Mouse (Mus musculus) left cerebral cortex, postnatal 10 days (tissue): ENCODE results near the gene Arid3a. TPM values are rescaled to one million over a fixed set of nuclear protein-coding genes. Genes with fewer than 3 reads are reported as not detected.

Source experiments
- DNase-seq, 2 experiments: peaks; one replicate each; pipeline ENCODE4 v3.0.0; 2021 to 2022; ENCODE audit warnings: low spot score in 2 of 2, mixed read lengths in 1 of 2; ENCODE audit errors: extremely low spot score in 1 of 2
- intact Hi-C: fragments of 180-260 bp; cut with DNase I; formaldehyde crosslinking; loops from one replicate; pipeline ENCODE4 v1.15.1; 2025
- total RNA-seq, 2 experiments: library from RNA; stranded (reverse); gene quantifications; 2 replicates each; pipeline ENCODE4 v1.2.3; 2021

The Arid3a gene
- total RNA-seq, 2 experiments from 2014 or later = 6.0 to 7.1 TPM

- intact Hi-C loops = loop anchor here (5.0 to 10.0 kb wide), 3 partner anchors 52 to 260 kb away; partner anchors contain the start of genes Ndufs7, Polr2e and Stk11
- DNase-seq = peak; percentile 97 to 98
Measured at GRCm38 (mm10) chr10:79984871-79985270, 58.0 kb downstream of the Arid3a start.

GRCm38 (mm10) chr10:79985334-79986231, 58.7 kb downstream of the Arid3a start:
- intact Hi-C loops = loop anchor here (5.0 to 10.0 kb wide), 3 partner anchors 52 to 259 kb away; partner anchors contain the start of genes Ndufs7, Polr2e and Stk11
- peak; percentile 52 to 81 for DNase-seq

- no peak for DNase-seq
- intact Hi-C loops = loop anchor here (5.0 to 10.0 kb wide), 3 partner anchors 51 to 258 kb away; partner anchors contain the start of genes Ndufs7, Polr2e and Stk11
Measured at GRCm38 (mm10) chr10:79986232-79986878, 59.5 kb downstream of the Arid3a start.

- DNase-seq = peak; percentile 54 to 90
- intact Hi-C loops = loop anchor here (5.0 to 10.0 kb wide), 3 partner anchors 50 to 258 kb away; partner anchors contain the start of genes Ndufs7, Polr2e and Stk11
Measured at GRCm38 (mm10) chr10:79986963-79987362, 60.1 kb downstream of the Arid3a start.

- DNase-seq = no peak
- intact Hi-C loops = loop anchor here (5.0 to 10.0 kb wide), 3 partner anchors 49 to 257 kb away; partner anchors contain the start of genes Ndufs7, Polr2e and Stk11
Measured at GRCm38 (mm10) chr10:79987771-79988505, 61.1 kb downstream of the Arid3a start.

GRCm38 (mm10) chr10:79988506-79989271, 61.8 kb downstream of the Arid3a start, which contains the start of gene Cnn2:
Gene Cnn2 (plus strand): TSS chr10:79988584.
- intact Hi-C loops = loop anchor here (5.0 to 10.0 kb wide), 3 partner anchors 49 to 256 kb away; partner anchors contain the start of genes Ndufs7, Polr2e and Stk11
- peak in 1 of 2 experiments; percentile 80 for DNase-seq

GRCm38 (mm10) chr10:79989272-79989786, 62.5 kb downstream of the Arid3a start:
- intact Hi-C loops = loop anchor here (5.0 to 10.0 kb wide), 3 partner anchors 48 to 255 kb away; partner anchors contain the start of genes Ndufs7, Polr2e and Stk11
- DNase-seq = no peak

GRCm38 (mm10) chr10:79989870-79990269, 63.0 kb downstream of the Arid3a start:
- intact Hi-C loops = loop anchor here (5.0 to 10.0 kb wide), 3 partner anchors 47 to 255 kb away; partner anchors contain the start of genes Ndufs7, Polr2e and Stk11
- DNase-seq = peak in 1 of 2 experiments; percentile 77

GRCm38 (mm10) chr10:79991099-79991498, 64.3 kb downstream of the Arid3a start:
- intact Hi-C loops = no loop called here

GRCm38 (mm10) chr10:79991548-79991947, 64.7 kb downstream of the Arid3a start:
- intact Hi-C loops = no loop called here
- no peak for DNase-seq

More at GRCm38 (mm10) chr10:79991099-79991498, 64.3 kb downstream of the Arid3a start:
- DNase-seq = no peak

GRCm38 (mm10) chr10:79994397-79995115, 67.7 kb downstream of the Arid3a start:
- DNase-seq = peak in 1 of 2 experiments; percentile 71
- intact Hi-C loops = no loop called here

GRCm38 (mm10) chr10:79995636-79996035, 68.8 kb downstream of the Arid3a start:
- DNase-seq = no peak
- intact Hi-C loops = no loop called here

- DNase-seq = peak; percentile 92 to 97
- intact Hi-C loops = no loop called here
Measured at GRCm38 (mm10) chr10:79996272-79997033, 69.6 kb downstream of the Arid3a start, which contains the start of gene Abca7. Gene Abca7 (plus strand): TSS chr10:79996494.

- intact Hi-C loops = no loop called here
- DNase-seq = peak; percentile 76
Measured at GRCm38 (mm10) chr10:79997034-79997760, 70.4 kb downstream of the Arid3a start.

GRCm38 (mm10) chr10:79997819-79998218, 71.0 kb downstream of the Arid3a start:
- DNase-seq = peak in 1 of 2 experiments; percentile 56
- intact Hi-C loops = no loop called here
